Mouse (Mus musculus): Measurements from ENCODE around the gene Rpl7l1. TPM values are rescaled to one million over a fixed set of nuclear protein-coding genes. Genes with fewer than 3 reads are reported as not detected.

Gene Rpl7l1
- polyA plus RNA-seq, 1 experiment from 2014 or later = 164 TPM

DNA sequence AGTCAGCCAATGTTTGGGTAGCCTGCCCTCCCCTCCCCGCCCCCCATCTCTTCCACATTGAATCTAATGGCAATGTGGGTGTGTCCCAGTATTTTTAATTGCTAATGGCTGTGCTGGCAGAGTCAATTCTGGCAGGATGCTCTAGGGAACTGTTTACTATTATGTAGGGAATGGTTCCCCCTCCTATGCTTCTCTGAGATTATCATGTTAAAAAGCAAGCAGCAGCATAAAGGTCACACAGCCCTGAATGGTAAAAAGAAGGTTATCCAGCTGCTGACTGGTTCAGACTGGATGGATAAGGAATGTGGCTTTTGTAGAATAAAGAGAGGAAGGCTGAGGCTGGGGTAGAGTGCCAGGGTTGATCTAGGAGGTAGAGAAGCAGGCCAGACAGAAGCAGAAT lies 30.0 kb upstream of the Rpl7l1 start:
- no peak overlapping the region for H3K4me3 ChIP-seq (ENCODE audit: low read length)
- no peak overlapping the region for H3K9ac ChIP-seq (ENCODE audit: low read depth, low read length)
- H3K4me1 ChIP-seq (ENCODE audit: control insufficient read depth, insufficient read depth, low read length) = no peaks in the 10 kb centered on the region
- peaks cover 31% of the 10 kb centered on the region for H3K36me3 ChIP-seq (ENCODE audit: control insufficient read depth, insufficient read depth, low read length)
- ATAC-seq (ENCODE audit: low FRiP score, low TSS enrichment) = no peak
- H3K4me2 ChIP-seq (replicated peaks; ENCODE audit: low read depth, low read length) = no peak overlapping the region
- H3K9me3 ChIP-seq (ENCODE audit: control insufficient read depth, low read length) = no peaks in the 10 kb centered on the region
- 91% methylated on average over 1 of the region's 1 CpGs for WGBS
- H3K27me3 ChIP-seq (ENCODE audit: control insufficient read depth, insufficient read depth, low read length) = no peaks in the 10 kb centered on the region
- no peak overlapping the region for H3K27ac ChIP-seq (ENCODE audit: low read depth, low read length)

DNA sequence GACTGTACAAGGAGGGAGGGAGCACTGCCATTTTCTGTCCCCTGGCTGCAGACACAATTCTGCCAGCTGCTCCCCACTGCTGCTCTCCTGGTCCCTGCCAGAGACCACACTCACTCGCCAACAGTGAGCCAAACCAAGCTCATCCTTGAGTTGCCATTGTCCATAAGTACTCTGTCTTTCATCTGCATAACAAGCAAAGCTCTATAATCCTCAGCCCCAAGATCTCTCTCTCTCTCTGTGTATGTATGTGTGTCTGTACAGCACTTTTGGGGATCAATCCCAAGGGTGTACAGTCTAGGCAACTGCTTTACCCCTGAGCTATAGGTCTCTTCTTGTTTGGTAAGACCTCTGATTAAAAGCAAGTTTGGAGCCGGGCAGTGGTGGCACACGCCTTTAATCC lies 28.2 kb upstream of the Rpl7l1 start:
- Histone ChIP-seq H3K4me2 (replicated peaks; ENCODE audit: low read depth, low read length) (no peak overlapping the region), H3K4me1 (ENCODE audit: control insufficient read depth, insufficient read depth, low read length) (no peaks in the 10 kb centered on the region), H3K36me3 (ENCODE audit: control insufficient read depth, insufficient read depth, low read length) (peaks cover 41% of the 10 kb centered on the region), H3K27ac (ENCODE audit: low read depth, low read length) (no peak overlapping the region), H3K27me3 (ENCODE audit: control insufficient read depth, insufficient read depth, low read length) (no peaks in the 10 kb centered on the region), H3K4me3 (ENCODE audit: low read length) (no peak overlapping the region), H3K9ac (ENCODE audit: low read depth, low read length) (no peak overlapping the region), H3K9me3 (ENCODE audit: control insufficient read depth, low read length) (no peaks in the 10 kb centered on the region)
- 87% methylated on average over 3 of the region's 3 CpGs for WGBS
- no peak for ATAC-seq (ENCODE audit: low FRiP score, low TSS enrichment)

DNA sequence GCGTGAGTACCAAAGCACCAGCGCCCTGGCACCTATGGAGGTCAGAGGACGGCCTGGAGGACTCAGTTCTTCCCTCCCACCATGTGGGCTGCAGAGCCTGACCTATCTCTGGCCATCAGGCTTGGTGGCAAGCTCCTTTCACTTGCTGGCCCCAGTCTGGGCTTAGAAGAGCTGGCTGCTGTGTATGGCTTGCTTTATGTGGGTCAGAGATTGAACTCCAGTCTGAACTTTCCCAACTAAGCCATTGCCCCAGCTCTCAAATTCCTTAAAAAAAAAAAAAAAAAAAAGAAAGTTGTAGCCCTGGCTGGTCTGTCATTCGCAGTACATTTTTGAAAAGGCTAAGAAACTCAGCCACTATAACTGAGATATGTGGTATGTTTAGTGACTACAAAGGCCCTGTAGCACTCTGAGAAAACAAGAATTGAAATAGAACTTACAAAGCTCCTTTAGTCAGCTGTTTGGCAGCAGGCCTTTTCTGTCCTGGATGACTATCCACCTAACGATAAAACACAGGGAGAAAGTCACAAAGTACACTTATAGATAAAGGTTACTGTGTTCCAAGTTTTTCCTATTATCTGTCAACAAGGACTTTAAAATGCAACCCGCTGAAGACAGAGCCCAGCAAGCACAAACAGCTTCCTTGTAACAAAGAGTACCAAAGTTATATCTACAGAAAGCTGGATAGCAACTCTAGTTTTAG lies 26.8 kb upstream of the Rpl7l1 start:
- 88% methylated on average over 6 of the region's 6 CpGs for WGBS
- H3K27me3 ChIP-seq (ENCODE audit: control insufficient read depth, insufficient read depth, low read length) = no peaks in the 10 kb centered on the region

DNA sequence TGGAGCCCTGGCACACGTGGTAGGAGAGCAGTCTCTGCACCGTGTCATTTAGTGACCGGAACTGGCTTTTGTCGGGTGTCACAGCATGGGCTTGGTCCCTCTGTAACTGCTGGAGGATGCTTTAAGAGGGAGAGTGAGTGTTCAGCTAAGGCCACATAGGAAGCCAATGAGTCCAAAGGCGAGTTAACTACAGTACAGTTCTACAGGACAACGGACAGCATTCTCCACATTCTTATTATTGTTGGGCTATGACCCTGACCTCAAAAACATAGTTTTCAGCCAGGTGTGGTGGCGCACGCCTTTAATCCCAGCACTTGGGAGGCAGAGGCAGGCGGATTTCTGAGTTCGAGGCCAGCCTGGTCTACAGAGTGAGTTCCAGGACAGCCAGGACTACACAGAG lies 25.9 kb upstream of the Rpl7l1 start:
- no peak for ATAC-seq (ENCODE audit: low FRiP score, low TSS enrichment)
- no peaks in the 10 kb centered on the region for H3K9me3 ChIP-seq (ENCODE audit: control insufficient read depth, low read length)
- no peak overlapping the region for H3K4me2 ChIP-seq (replicated peaks; ENCODE audit: low read depth, low read length)
- no peaks in the 10 kb centered on the region for H3K4me1 ChIP-seq (ENCODE audit: control insufficient read depth, insufficient read depth, low read length)
- WGBS = 92% methylated on average over 10 of the region's 10 CpGs
- H3K4me3 ChIP-seq (ENCODE audit: low read length) = no peak overlapping the region
- H3K27me3 ChIP-seq (ENCODE audit: control insufficient read depth, insufficient read depth, low read length) = no peaks in the 10 kb centered on the region
- H3K9ac ChIP-seq (ENCODE audit: low read depth, low read length) = no peak overlapping the region
- H3K27ac ChIP-seq (ENCODE audit: low read depth, low read length) = no peak overlapping the region
- peaks cover 41% of the 10 kb centered on the region for H3K36me3 ChIP-seq (ENCODE audit: control insufficient read depth, insufficient read depth, low read length)

More for the DNA sequence above, 26.8 kb upstream of the Rpl7l1 start:
- no peak overlapping the region for H3K27ac ChIP-seq (ENCODE audit: low read depth, low read length)
- H3K4me1 ChIP-seq (ENCODE audit: control insufficient read depth, insufficient read depth, low read length) = no peaks in the 10 kb centered on the region
- H3K9ac ChIP-seq (ENCODE audit: low read depth, low read length) = no peak overlapping the region
- ATAC-seq (ENCODE audit: low FRiP score, low TSS enrichment) = no peak
- H3K36me3 ChIP-seq (ENCODE audit: control insufficient read depth, insufficient read depth, low read length) = peaks cover 41% of the 10 kb centered on the region
- no peak overlapping the region for H3K4me3 ChIP-seq (ENCODE audit: low read length)
- H3K4me2 ChIP-seq (replicated peaks; ENCODE audit: low read depth, low read length) = no peak overlapping the region
- no peaks in the 10 kb centered on the region for H3K9me3 ChIP-seq (ENCODE audit: control insufficient read depth, low read length)

DNA sequence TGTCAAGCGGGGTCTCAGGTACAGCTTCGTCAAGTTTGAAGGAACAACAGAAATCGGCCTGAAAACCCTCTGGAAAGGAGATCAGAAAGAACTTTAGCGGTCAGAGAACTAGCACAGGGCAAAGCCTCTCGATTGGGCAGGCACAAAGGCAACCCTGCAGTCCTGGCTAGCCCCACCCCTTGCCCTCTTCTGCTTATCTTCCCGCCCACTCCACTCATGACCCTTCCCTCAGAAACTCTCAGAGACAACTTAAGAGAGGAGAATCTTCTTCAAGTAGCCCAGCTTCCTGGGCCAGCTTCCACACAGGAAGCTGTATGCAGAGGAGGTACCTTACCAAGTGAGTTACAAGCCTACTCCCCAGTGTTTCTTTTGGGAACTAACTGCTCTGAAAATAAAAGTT lies 19.3 kb upstream of the Rpl7l1 start:
- no peak overlapping the region for H3K4me3 ChIP-seq (ENCODE audit: low read length)
- peaks cover 20% of the 10 kb centered on the region for H3K36me3 ChIP-seq (ENCODE audit: control insufficient read depth, insufficient read depth, low read length)
- no peak overlapping the region for H3K9ac ChIP-seq (ENCODE audit: low read depth, low read length)
- H3K27me3 ChIP-seq (ENCODE audit: control insufficient read depth, insufficient read depth, low read length) = no peaks in the 10 kb centered on the region
- H3K27ac ChIP-seq (ENCODE audit: low read depth, low read length) = no peak overlapping the region
- 0 out of 2 replicates have a peak, but pooled peaks cover 5% of the 10 kb centered on the region for H3K4me1 ChIP-seq (ENCODE audit: control insufficient read depth, insufficient read depth, low read length)
- ATAC-seq (ENCODE audit: low FRiP score, low TSS enrichment) = no peak
- no peaks in the 10 kb centered on the region for H3K9me3 ChIP-seq (ENCODE audit: control insufficient read depth, low read length)
- no peak overlapping the region for H3K4me2 ChIP-seq (replicated peaks; ENCODE audit: low read depth, low read length)
- WGBS = 85% methylated on average over 6 of the region's 6 CpGs

DNA sequence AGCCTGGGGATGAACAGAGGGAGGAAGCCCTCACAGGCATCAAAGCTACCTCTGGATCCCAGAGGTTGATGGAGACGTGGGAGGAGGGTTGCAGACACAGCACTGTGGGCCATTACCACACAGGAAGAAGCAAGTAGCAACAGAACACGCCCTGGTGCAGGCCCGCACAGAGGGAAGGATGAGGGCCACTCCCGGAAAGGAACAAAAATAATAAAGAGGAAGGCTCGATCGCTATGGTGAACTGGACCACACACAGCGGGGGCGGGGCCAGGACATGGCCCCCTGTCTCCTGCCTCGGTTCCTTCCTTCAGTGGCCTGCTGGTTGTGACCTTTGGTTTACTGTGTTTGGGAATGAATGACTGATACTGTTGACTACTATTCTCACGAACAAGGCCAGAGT lies 17.2 kb upstream of the Rpl7l1 start:
- H3K4me1 ChIP-seq (ENCODE audit: control insufficient read depth, insufficient read depth, low read length) = 0 out of 2 replicates have a peak, but pooled peaks cover 5% of the 10 kb centered on the region
- no peak for ATAC-seq (ENCODE audit: low FRiP score, low TSS enrichment)
- peaks cover 15% of the 10 kb centered on the region for H3K36me3 ChIP-seq (ENCODE audit: control insufficient read depth, insufficient read depth, low read length)
- no peak overlapping the region for H3K4me2 ChIP-seq (replicated peaks; ENCODE audit: low read depth, low read length)
- no peaks in the 10 kb centered on the region for H3K27me3 ChIP-seq (ENCODE audit: control insufficient read depth, insufficient read depth, low read length)
- H3K9me3 ChIP-seq (ENCODE audit: control insufficient read depth, low read length) = no peaks in the 10 kb centered on the region
- H3K9ac ChIP-seq (ENCODE audit: low read depth, low read length) = no peak overlapping the region
- no peak overlapping the region for H3K4me3 ChIP-seq (ENCODE audit: low read length)
- no peak overlapping the region for H3K27ac ChIP-seq (ENCODE audit: low read depth, low read length)
- WGBS = 72% methylated on average over 10 of the region's 10 CpGs

DNA sequence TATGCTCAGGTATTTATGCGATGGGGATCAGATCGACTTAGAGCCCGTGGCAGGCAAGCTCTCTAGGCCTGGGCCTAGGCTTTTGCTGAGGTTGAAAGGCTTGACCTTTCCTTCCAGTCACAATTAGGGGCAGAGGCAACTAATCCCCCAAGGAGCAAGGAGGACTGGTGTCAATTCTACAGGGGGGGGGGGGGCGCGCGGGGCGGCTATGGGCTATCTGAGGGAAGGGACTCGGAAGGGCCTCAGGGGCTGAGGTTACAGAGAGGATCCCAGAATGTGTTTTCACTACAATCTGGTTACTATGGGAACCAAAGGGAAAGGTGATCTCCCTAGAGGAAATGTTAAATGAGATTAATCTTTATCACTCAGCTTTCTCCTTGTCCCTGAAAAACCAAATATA lies 14.9 kb upstream of the Rpl7l1 start:
- no peak overlapping the region for H3K9ac ChIP-seq (ENCODE audit: low read depth, low read length)
- H3K4me1 ChIP-seq (ENCODE audit: control insufficient read depth, insufficient read depth, low read length) = 0 out of 2 replicates have a peak, but pooled peaks cover 5% of the 10 kb centered on the region
- H3K27me3 ChIP-seq (ENCODE audit: control insufficient read depth, insufficient read depth, low read length) = no peaks in the 10 kb centered on the region
- 0 out of 2 replicates have a peak, but pooled peaks have one; percentile 40 for ATAC-seq (ENCODE audit: low FRiP score, low TSS enrichment)
- H3K27ac ChIP-seq (ENCODE audit: low read depth, low read length) = no peak overlapping the region; the same call in 1 of the 2 replicates
- H3K9me3 ChIP-seq (ENCODE audit: control insufficient read depth, low read length) = no peaks in the 10 kb centered on the region
- H3K4me2 ChIP-seq (replicated peaks; ENCODE audit: low read depth, low read length) = no peak overlapping the region
- no peak overlapping the region for H3K4me3 ChIP-seq (ENCODE audit: low read length)
- H3K36me3 ChIP-seq (ENCODE audit: control insufficient read depth, insufficient read depth, low read length) = peaks cover 15% of the 10 kb centered on the region
- WGBS = 24% methylated on average over 8 of the region's 8 CpGs

DNA sequence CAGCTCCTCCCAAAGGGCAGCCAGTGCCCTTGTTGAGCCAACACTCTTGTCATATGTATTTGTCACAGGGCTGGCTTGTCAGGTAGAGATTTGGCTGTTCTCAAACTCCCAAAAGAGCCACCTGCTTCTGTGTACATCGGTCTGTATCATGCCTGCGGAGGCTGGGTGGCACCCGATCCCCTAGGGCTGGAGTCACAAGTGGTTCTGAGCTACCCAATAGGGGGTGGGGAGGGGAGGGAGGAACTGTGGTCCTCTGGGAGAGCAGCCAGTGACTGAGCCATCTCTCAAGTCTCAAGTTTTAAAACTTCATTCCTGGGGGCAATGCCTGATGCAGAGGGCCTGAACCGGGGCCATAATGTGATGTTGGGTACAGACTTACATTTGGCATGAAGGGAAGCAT lies 14.3 kb upstream of the Rpl7l1 start:
- H3K4me1 ChIP-seq (ENCODE audit: control insufficient read depth, insufficient read depth, low read length) = 0 out of 2 replicates have a peak, but pooled peaks cover 5% of the 10 kb centered on the region
- 78% methylated on average over 4 of the region's 4 CpGs for WGBS
- no peak overlapping the region; the same call in 1 of the 2 replicates for H3K27ac ChIP-seq (ENCODE audit: low read depth, low read length)
- peaks cover 15% of the 10 kb centered on the region for H3K36me3 ChIP-seq (ENCODE audit: control insufficient read depth, insufficient read depth, low read length)
- no peaks in the 10 kb centered on the region for H3K9me3 ChIP-seq (ENCODE audit: control insufficient read depth, low read length)
- ATAC-seq (ENCODE audit: low FRiP score, low TSS enrichment) = no peak
- no peak overlapping the region for H3K9ac ChIP-seq (ENCODE audit: low read depth, low read length)
- no peak overlapping the region for H3K4me3 ChIP-seq (ENCODE audit: low read length)
- H3K27me3 ChIP-seq (ENCODE audit: control insufficient read depth, insufficient read depth, low read length) = no peaks in the 10 kb centered on the region
- H3K4me2 ChIP-seq (replicated peaks; ENCODE audit: low read depth, low read length) = no peak overlapping the region

DNA sequence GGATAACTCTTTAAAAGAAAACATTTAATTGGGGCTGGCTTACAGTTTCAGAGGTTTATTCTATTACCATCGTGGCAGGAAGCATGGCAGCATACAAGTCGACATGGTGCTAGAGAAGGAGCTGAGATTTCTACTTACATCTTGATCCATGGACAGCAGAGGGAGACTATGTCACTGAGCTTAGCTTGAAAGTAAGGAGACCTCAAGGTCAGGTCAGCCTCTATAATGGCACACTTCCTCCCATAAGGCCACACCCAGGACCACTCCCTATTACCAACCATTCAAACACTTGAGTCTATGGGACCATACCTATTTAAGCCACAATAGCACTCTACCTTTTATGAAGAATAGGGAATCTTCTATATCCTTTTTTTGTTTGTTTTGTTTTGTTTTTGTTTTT lies 10.5 kb upstream of the Rpl7l1 start:
- no peak for ATAC-seq (ENCODE audit: low FRiP score, low TSS enrichment)
- H3K9ac ChIP-seq (ENCODE audit: low read depth, low read length) = no peak overlapping the region
- H3K36me3 ChIP-seq (ENCODE audit: control insufficient read depth, insufficient read depth, low read length) = no peaks in the 10 kb centered on the region
- H3K4me1 ChIP-seq (ENCODE audit: control insufficient read depth, insufficient read depth, low read length) = 0 out of 2 replicates have a peak, but pooled peaks cover 5% of the 10 kb centered on the region
- WGBS = 87% methylated on average over 2 of the region's 2 CpGs
- no peak overlapping the region for H3K4me2 ChIP-seq (replicated peaks; ENCODE audit: low read depth, low read length)
- H3K4me3 ChIP-seq (ENCODE audit: low read length) = no peak overlapping the region
- H3K27ac ChIP-seq (ENCODE audit: low read depth, low read length) = no peak overlapping the region
- H3K9me3 ChIP-seq (ENCODE audit: control insufficient read depth, low read length) = no peaks in the 10 kb centered on the region
- no peaks in the 10 kb centered on the region for H3K27me3 ChIP-seq (ENCODE audit: control insufficient read depth, insufficient read depth, low read length)

All from kidney, embryonic 14.5 days (tissue).